Mouse (Mus musculus) lung, postnatal 0 days (tissue): ENCODE results near the gene Tnik. TPM values are rescaled to one million over a fixed set of nuclear protein-coding genes. Genes with fewer than 3 reads are reported as not detected.

ENCODE experiments used
- ATAC-seq: fragments of 200-750 bp; cut with Nextera tagmentation; 2 replicates; pipeline ENCODE4 v1.8.0; 2017; ENCODE audit warnings: moderate library complexity
- DNase-seq: peaks from one replicate; pipeline ENCODE4 v3.0.0-alpha.2; 2016; ENCODE audit warnings: low spot score
- H3K27ac ChIP-seq: fragments of 300-500 bp; sonication (generic); 2 replicates; pipeline ENCODE4 v1.5.1; 2014; ENCODE audit warnings: antibody characterized with exemption, mild to moderate bottlenecking, low read length, mixed read lengths
- H3K27me3 ChIP-seq: fragments of 300-500 bp; sonication (generic); replicated peaks from 2 replicates; pipeline ENCODE4 v1.6.1; 2014; ENCODE audit warnings: low read length, mixed read lengths; ENCODE audit not compliant: insufficient read depth
- H3K36me3 ChIP-seq: fragments of 300-500 bp; sonication (generic); 2 replicates; pipeline ENCODE4 v1.6.1; 2014; ENCODE audit warnings: low read length, mixed read lengths; ENCODE audit not compliant: insufficient read depth
- H3K4me1 ChIP-seq: fragments of 300-500 bp; sonication (generic); 2 replicates; pipeline ENCODE4 v1.6.1; 2014; ENCODE audit warnings: antibody characterized with exemption, low read depth, low read length, mixed read lengths; ENCODE audit not compliant: insufficient read depth
- H3K4me2 ChIP-seq: fragments of 300-500 bp; sonication (generic); replicated peaks from 2 replicates; pipeline ENCODE4 v1.6.1; 2014; ENCODE audit warnings: low read depth, mild to moderate bottlenecking, low read length, moderate library complexity, mixed read lengths
- H3K4me3 ChIP-seq: fragments of 300-500 bp; sonication (generic); 2 replicates; pipeline ENCODE4 v1.5.1; 2014; ENCODE audit warnings: low read depth, low read length
- H3K9ac ChIP-seq: fragments of 300-500 bp; sonication (generic); replicated peaks from 2 replicates; pipeline ENCODE4 v1.6.1; 2014; ENCODE audit warnings: low read depth, mild to moderate bottlenecking
- H3K9me3 ChIP-seq: fragments of 300-500 bp; sonication (generic); 2 replicates; pipeline ENCODE4 v1.6.1; 2016; ENCODE audit warnings: low read length, mixed read lengths
- CTCF ChIP-seq: IDR thresholded peaks from 2 replicates; pipeline ENCODE4 v1.5.1; 2016; ENCODE audit warnings: antibody characterized with exemption, mild to moderate bottlenecking
- EP300 ChIP-seq: IDR thresholded peaks from 2 replicates; pipeline ENCODE4 v1.6.1; 2016; ENCODE audit warnings: antibody characterized with exemption, mild to moderate bottlenecking, control low read depth
- WGBS: fragments of 180-500 bp; shearing (Covaris S2); extraction: QIAGEN DNeasy Blood & Tissue Kit; methylation state at CpG from one replicate; pipeline ENCODE4 v1.1.7; 2014; 5-methylcytosine and 5-hydroxymethylcytosine counted together
- polyA plus RNA-seq: library from polyadenylated mRNA; unstranded; fragments of >200 nt; fragmentation: Nextera tagmentation; extraction: Ambion mirVana; gene quantifications from 2 replicates; pipeline ENCODE4 v1.2.1, GENCODE M21; 2015

The Tnik gene
- polyA plus RNA-seq, 1 experiment from 2014 or later: 6.1 TPM

- no peaks in the 10 kb centered on the region for H3K36me3 ChIP-seq
- 79% methylated on average over 9 of the region's 9 CpGs for WGBS
- H3K4me3 ChIP-seq: no peak overlapping the region
- H3K4me2 ChIP-seq: no peak overlapping the region
- ATAC-seq: no peak
- DNase-seq: no peak
- no peak overlapping the region for H3K27ac ChIP-seq
- H3K9ac ChIP-seq: no peak overlapping the region
- H3K27me3 ChIP-seq: no peaks in the 10 kb centered on the region
- H3K4me1 ChIP-seq: no peaks in the 10 kb centered on the region
- no peaks in the 10 kb centered on the region for H3K9me3 ChIP-seq
- TF ChIP-seq EP300 (no peak), CTCF (no peak)
These were observed 37.6 kb upstream of the Tnik start for GRCm38 (mm10) chr3:28225357-28225905.

GRCm38 (mm10) chr3:28226181-28226580 lies 36.8 kb upstream of the Tnik start:
- 90% methylated on average over 19 of the region's 19 CpGs for WGBS
- H3K9ac ChIP-seq: no peak overlapping the region
- no peaks in the 10 kb centered on the region for H3K27me3 ChIP-seq
- DNase-seq (no peak), ATAC-seq (no peak)
- H3K4me3 ChIP-seq: no peak overlapping the region
- H3K9me3 ChIP-seq: no peaks in the 10 kb centered on the region
- TF ChIP-seq EP300 (no peak), CTCF (no peak)
- H3K4me1 ChIP-seq: no peaks in the 10 kb centered on the region
- no peak overlapping the region for H3K27ac ChIP-seq
- no peaks in the 10 kb centered on the region for H3K36me3 ChIP-seq
- H3K4me2 ChIP-seq: no peak overlapping the region

GRCm38 (mm10) chr3:28228930-28229329 lies 34.1 kb upstream of the Tnik start:
- H3K36me3 ChIP-seq: no peaks in the 10 kb centered on the region
- no peak for TF ChIP-seq EP300
- TF ChIP-seq CTCF: no peak
- DNase-seq: no peak
- ATAC-seq: no peak
- H3K9ac ChIP-seq: no peak overlapping the region
- no peaks in the 10 kb centered on the region for H3K4me1 ChIP-seq
- H3K27me3 ChIP-seq: no peaks in the 10 kb centered on the region
- WGBS: 49% methylated on average over 4 of the region's 4 CpGs
- H3K4me2 ChIP-seq: no peak overlapping the region
- H3K4me3 ChIP-seq: no peak overlapping the region
- H3K9me3 ChIP-seq: no peaks in the 10 kb centered on the region
- no peak overlapping the region for H3K27ac ChIP-seq

- TF ChIP-seq CTCF (no peak), EP300 (no peak)
- WGBS: 52% methylated on average over 2 of the region's 2 CpGs
- H3K4me3 ChIP-seq: no peak overlapping the region
- H3K27ac ChIP-seq: no peak overlapping the region
- H3K9ac ChIP-seq: no peak overlapping the region
- no peak overlapping the region for H3K4me2 ChIP-seq
- H3K4me1 ChIP-seq: no peaks in the 10 kb centered on the region
- no peaks in the 10 kb centered on the region for H3K9me3 ChIP-seq
- ATAC-seq: no peak
- DNase-seq: no peak
- no peaks in the 10 kb centered on the region for H3K36me3 ChIP-seq
- H3K27me3 ChIP-seq: no peaks in the 10 kb centered on the region
These were observed 33.5 kb upstream of the Tnik start for GRCm38 (mm10) chr3:28229503-28229902.

- Histone ChIP-seq H3K9me3 (no peaks in the 10 kb centered on the region), H3K4me3 (no peak overlapping the region), H3K36me3 (no peaks in the 10 kb centered on the region), H3K27me3 (no peaks in the 10 kb centered on the region), H3K4me1 (no peaks in the 10 kb centered on the region), H3K9ac (no peak overlapping the region), H3K27ac (no peak overlapping the region), H3K4me2 (no peak overlapping the region)
- TF ChIP-seq CTCF (no peak), EP300 (no peak)
- 78% methylated on average over 4 of the region's 4 CpGs for WGBS
- ATAC-seq: no peak
- no peak for DNase-seq
These were observed 30.1 kb upstream of the Tnik start for GRCm38 (mm10) chr3:28232885-28233284.

GRCm38 (mm10) chr3:28234179-28234578 lies 28.8 kb upstream of the Tnik start:
- Histone ChIP-seq H3K4me1 (no peaks in the 10 kb centered on the region), H3K36me3 (no peaks in the 10 kb centered on the region), H3K4me3 (no peak overlapping the region), H3K27me3 (no peaks in the 10 kb centered on the region), H3K9ac (no peak overlapping the region), H3K9me3 (no peaks in the 10 kb centered on the region), H3K4me2 (no peak overlapping the region), H3K27ac (no peak overlapping the region)
- no peak for DNase-seq
- TF ChIP-seq EP300 (no peak), CTCF (no peak)
- WGBS: 79% methylated on average over 7 of the region's 7 CpGs
- ATAC-seq: no peak

- no peaks in the 10 kb centered on the region for H3K4me1 ChIP-seq
- no peak overlapping the region for H3K4me2 ChIP-seq
- H3K9me3 ChIP-seq: no peaks in the 10 kb centered on the region
- ATAC-seq (no peak), DNase-seq (no peak)
- H3K27ac ChIP-seq: no peak overlapping the region
- no peaks in the 10 kb centered on the region for H3K27me3 ChIP-seq
- TF ChIP-seq CTCF: no peak
- TF ChIP-seq EP300: no peak
- H3K4me3 ChIP-seq: no peak overlapping the region
- H3K9ac ChIP-seq: no peak overlapping the region
- WGBS: 98% methylated on average over 4 of the region's 4 CpGs
- no peaks in the 10 kb centered on the region for H3K36me3 ChIP-seq
These were observed 26.3 kb upstream of the Tnik start for GRCm38 (mm10) chr3:28236689-28237088.
